Mouse (Mus musculus) heart, adult 2 months (tissue): ENCODE measurements at regions not wholly inside any gene's neighbourhood (a gene's known extent, or its start where the extent isn't known, plus 50 kb on each side); places are given as distances from the start of the nearest gene placed in this dataset.

Source experiments
- DNase-seq, 2 experiments: peaks; one replicate each; pipeline ENCODE4 v3.0.0; 2021
- H3K27ac ChIP-seq: fragments of 200-600 bp; 2 replicates; pipeline ENCODE4 v1.8.1; 2022
- H3K27me3 ChIP-seq: fragments of 200-500 bp; 2 replicates; pipeline ENCODE4 v1.6.1; 2012; ENCODE audit warnings: mild to moderate bottlenecking, low read length, inconsistent platforms, mixed read lengths; ENCODE audit not compliant: control insufficient read depth, insufficient read depth
- H3K36me3 ChIP-seq: fragments of 200-500 bp; 2 replicates; pipeline ENCODE4 v1.6.1; 2012; ENCODE audit warnings: low read length, inconsistent platforms; ENCODE audit not compliant: control insufficient read depth, insufficient read depth
- H3K4me1 ChIP-seq: fragments of 200-500 bp; 2 replicates; pipeline ENCODE4 v1.6.1; 2011; ENCODE audit warnings: low read length; ENCODE audit not compliant: control insufficient read depth, insufficient read depth
- H3K4me3 ChIP-seq: fragments of 200-600 bp; 2 replicates; pipeline ENCODE4 v1.8.1; 2022
- H3K79me2 ChIP-seq: fragments of 200-500 bp; replicated peaks from 2 replicates; pipeline ENCODE4 v1.6.1; 2012; ENCODE audit warnings: mild to moderate bottlenecking, inconsistent platforms, low read length, moderate library complexity, mixed read lengths; ENCODE audit not compliant: control insufficient read depth, insufficient read depth
- H3K9ac ChIP-seq: fragments of 200-500 bp; 2 replicates; pipeline ENCODE4 v1.6.1; 2012; ENCODE audit warnings: low read depth, mild to moderate bottlenecking, control low read depth, inconsistent platforms, low read length, mixed read lengths
- CTCF ChIP-seq: fragments of 200-600 bp; IDR thresholded peaks from 2 replicates; pipeline ENCODE4 v1.8.1; 2022; ENCODE audit warnings: antibody characterized with exemption, mild to moderate bottlenecking, moderate library complexity
- EP300 ChIP-seq: fragments of 200-500 bp; IDR thresholded peaks from 2 replicates; pipeline ENCODE4 v1.6.1; 2011; ENCODE audit warnings: low read depth, low read length, control low read depth; ENCODE audit not compliant: insufficient read depth
- POLR2A ChIP-seq: fragments of 200-500 bp; IDR thresholded peaks from 2 replicates; pipeline ENCODE4 v1.6.1; 2011; ENCODE audit warnings: mild to moderate bottlenecking, low read depth, low read length, control low read depth; ENCODE audit not compliant: insufficient read depth
- WGBS: fragments of 180-500 bp; shearing (Covaris S2); methylation state at CpG from one replicate; pipeline ENCODE4 v1.1.7; 2018; 5-methylcytosine and 5-hydroxymethylcytosine counted together
- intact Hi-C: fragments of 180-260 bp; cut with DNase I; formaldehyde crosslinking; loops from one replicate; pipeline ENCODE4 v1.15.1; 2025

GRCm38 (mm10) chr9:100366816-100367215 is 119.8 kb downstream of the Il20rb start:
- intact Hi-C loops: no loop called here
- no peaks in the 10 kb centered on the region for H3K79me2 ChIP-seq
- WGBS: 66% methylated on average over 6 of the region's 6 CpGs
- H3K4me1 ChIP-seq: no peaks in the 10 kb centered on the region
- DNase-seq: no peak
- TF ChIP-seq POLR2A (no peak), CTCF (no peak), EP300 (no peak)
- H3K27ac ChIP-seq: no peak overlapping the region
- no peak overlapping the region for H3K4me3 ChIP-seq
- H3K27me3 ChIP-seq: no peaks in the 10 kb centered on the region
- no peak overlapping the region for H3K9ac ChIP-seq
- H3K36me3 ChIP-seq: no peaks in the 10 kb centered on the region

- Histone ChIP-seq H3K36me3 (no peaks in the 10 kb centered on the region), H3K27ac (no peak overlapping the region), H3K4me3 (no peak overlapping the region), H3K4me1 (no peaks in the 10 kb centered on the region), H3K79me2 (no peaks in the 10 kb centered on the region), H3K27me3 (no peaks in the 10 kb centered on the region), H3K9ac (no peak overlapping the region)
- DNase-seq: no peak
- intact Hi-C loops: no loop called here
- WGBS: 72% methylated on average over 9 of the region's 9 CpGs
- TF ChIP-seq POLR2A (no peak), EP300 (no peak), CTCF (peak; percentile 25)
These were observed 126.5 kb downstream of the Il20rb start for GRCm38 (mm10) chr9:100359934-100360716.

- no peak overlapping the region for H3K9ac ChIP-seq
- H3K36me3 ChIP-seq: no peaks in the 10 kb centered on the region
- H3K79me2 ChIP-seq: no peaks in the 10 kb centered on the region
- TF ChIP-seq CTCF (no peak), POLR2A (no peak), EP300 (no peak)
- intact Hi-C loops: no loop called here
- no peak overlapping the region for H3K27ac ChIP-seq
- WGBS: 16% methylated on average over 12 of the region's 12 CpGs
- no peak overlapping the region for H3K4me3 ChIP-seq
- H3K27me3 ChIP-seq: no peaks in the 10 kb centered on the region
- DNase-seq: no peak
- H3K4me1 ChIP-seq: no peaks in the 10 kb centered on the region
These were observed 129.0 kb downstream of the Il20rb start for GRCm38 (mm10) chr9:100357553-100357952.

GRCm38 (mm10) chr9:100340796-100341195 is 145.8 kb downstream of the Il20rb start:
- Histone ChIP-seq H3K4me3 (no peak overlapping the region), H3K9ac (no peak overlapping the region), H3K79me2 (no peaks in the 10 kb centered on the region), H3K27me3 (no peaks in the 10 kb centered on the region), H3K36me3 (no peaks in the 10 kb centered on the region), H3K4me1 (no peaks in the 10 kb centered on the region), H3K27ac (no peak overlapping the region)
- intact Hi-C loops: no loop called here
- TF ChIP-seq POLR2A (no peak), CTCF (no peak), EP300 (no peak)
- no peak for DNase-seq
- 66% methylated on average over 8 of the region's 8 CpGs for WGBS

- DNase-seq: no peak
- Histone ChIP-seq H3K4me3 (no peak overlapping the region), H3K79me2 (no peaks in the 10 kb centered on the region), H3K27ac (no peak overlapping the region), H3K36me3 (no peaks in the 10 kb centered on the region), H3K27me3 (no peaks in the 10 kb centered on the region), H3K4me1 (no peaks in the 10 kb centered on the region), H3K9ac (no peak overlapping the region)
- intact Hi-C loops: no loop called here
- WGBS: 57% methylated on average over 5 of the region's 5 CpGs
- TF ChIP-seq POLR2A: no peak
- no peak for TF ChIP-seq EP300
These were observed 178.8 kb downstream of the Il20rb start for GRCm38 (mm10) chr9:100307765-100308164.

- DNase-seq: no peak
- no peak overlapping the region for H3K27ac ChIP-seq
- H3K79me2 ChIP-seq: no peaks in the 10 kb centered on the region
- 40% methylated on average over 2 of the region's 2 CpGs for WGBS
- H3K36me3 ChIP-seq: no peaks in the 10 kb centered on the region
- no peak for TF ChIP-seq CTCF
- no peak for TF ChIP-seq EP300
- no peak for TF ChIP-seq POLR2A
- intact Hi-C loops: no loop called here
- H3K27me3 ChIP-seq: no peaks in the 10 kb centered on the region
- H3K4me3 ChIP-seq: no peak overlapping the region
- no peaks in the 10 kb centered on the region for H3K4me1 ChIP-seq
- no peak overlapping the region for H3K9ac ChIP-seq
These were observed 179.2 kb downstream of the Il20rb start for GRCm38 (mm10) chr9:100307364-100307763.
